Mouse (Mus musculus) layer of hippocampus, adult 2 months (tissue): Measurements from ENCODE around the gene Focad. TPM values are rescaled to one million over a fixed set of nuclear protein-coding genes. Genes with fewer than 3 reads are reported as not detected.
A peak's percentile ranks its signal among the peaks of the same experiment; 100 is the strongest.
"Not testable (repeated sequence)": the region's sequence is repeated elsewhere in the genome, so short reads cannot be mapped to it uniquely, and the experiment has no call there.

Source experiments
- DNase-seq, 2 experiments: peaks; one replicate each; pipeline ENCODE4 v3.0.0; 2022; ENCODE audit warnings: low spot score in 2 of 2
- H3K27ac ChIP-seq: fragments of 200-600 bp; 2 replicates; pipeline ENCODE4 v1.8.1; 2022
- H3K4me3 ChIP-seq: fragments of 200-600 bp; 2 replicates; pipeline ENCODE4 v1.8.1; 2022; ENCODE audit warnings: mild to moderate bottlenecking
- CTCF ChIP-seq: fragments of 200-600 bp; conservative IDR thresholded peaks from 2 replicates; pipeline ENCODE4 v1.8.1; 2022; ENCODE audit warnings: antibody characterized with exemption, mild to moderate bottlenecking, moderate library complexity
- total RNA-seq, 2 experiments: library from RNA; stranded (reverse); gene quantifications; 2 replicates each; pipeline ENCODE4 v1.2.3; 2021

The Focad gene
- total RNA-seq, 2 experiments from 2014 or later = 69.4 to 73.0 TPM

DNA sequence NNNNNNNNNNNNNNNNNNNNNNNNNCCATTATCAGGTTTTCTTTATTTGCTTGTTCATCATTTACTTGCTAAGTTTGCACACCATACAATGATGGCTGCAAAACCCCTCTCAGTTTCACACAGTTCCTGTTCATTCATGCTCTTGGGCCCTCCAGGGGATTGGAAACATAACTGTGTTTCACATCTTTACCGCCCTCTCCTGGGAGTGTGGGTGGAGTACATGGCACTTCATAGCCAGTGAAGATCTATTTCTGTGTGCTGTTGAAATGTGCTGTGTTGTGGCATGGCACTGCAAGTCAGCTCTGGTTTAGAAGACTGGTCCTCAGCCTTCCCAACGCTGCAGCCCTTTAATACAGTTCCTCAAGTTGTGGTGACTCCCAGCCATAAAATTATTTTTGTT is 262.2 kb downstream of the Focad start:
- no peak overlapping the region for H3K27ac ChIP-seq
- no peak overlapping the region for H3K4me3 ChIP-seq
- peak; percentile 70 for TF ChIP-seq CTCF
- no peak for DNase-seq

DNA sequence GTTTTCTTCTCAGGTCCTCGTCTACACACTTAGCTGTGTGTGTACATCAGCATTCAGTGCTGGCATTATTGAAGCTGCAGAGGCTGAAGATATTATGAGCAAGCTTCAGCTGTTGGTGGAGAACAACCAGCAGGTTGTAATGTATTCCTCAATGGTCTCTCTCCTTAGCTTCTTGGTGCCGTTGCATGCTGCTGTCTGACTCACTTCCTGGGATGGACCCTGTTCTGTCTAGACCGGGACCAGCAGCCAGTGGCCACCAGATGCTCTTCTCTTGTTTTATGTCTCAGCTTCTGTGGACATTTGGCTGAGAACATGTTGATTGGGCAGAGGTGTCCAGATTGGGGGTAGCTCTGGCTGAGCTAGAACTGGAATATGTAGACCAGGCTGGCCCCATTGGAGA is 263.0 kb downstream of the Focad start:
- TF ChIP-seq CTCF = no peak
- no peak for DNase-seq
- no peak overlapping the region for H3K27ac ChIP-seq
- H3K4me3 ChIP-seq = no peak overlapping the region

DNA sequence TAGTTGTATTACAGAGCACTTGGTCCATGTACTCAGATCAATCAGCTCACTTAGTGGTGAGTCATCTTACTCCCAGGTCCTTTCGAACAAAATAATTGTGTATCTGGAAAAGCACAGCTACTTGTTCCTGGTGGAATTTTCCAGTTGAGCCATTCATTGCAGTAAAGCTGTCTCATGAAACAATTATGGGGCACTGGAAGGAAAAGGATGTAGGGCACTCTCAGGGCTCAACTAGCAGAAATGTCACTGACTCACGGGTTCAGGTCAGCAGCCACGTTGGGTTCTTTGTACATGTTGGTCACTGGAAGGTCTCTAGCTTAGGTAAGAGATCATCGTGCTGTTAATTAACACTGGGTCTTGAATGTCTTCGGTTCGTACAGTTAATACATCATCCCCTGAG is 275.5 kb downstream of the Focad start:
- no peak for TF ChIP-seq CTCF
- no peak overlapping the region for H3K27ac ChIP-seq
- no peak overlapping the region for H3K4me3 ChIP-seq
- DNase-seq = no peak

DNA sequence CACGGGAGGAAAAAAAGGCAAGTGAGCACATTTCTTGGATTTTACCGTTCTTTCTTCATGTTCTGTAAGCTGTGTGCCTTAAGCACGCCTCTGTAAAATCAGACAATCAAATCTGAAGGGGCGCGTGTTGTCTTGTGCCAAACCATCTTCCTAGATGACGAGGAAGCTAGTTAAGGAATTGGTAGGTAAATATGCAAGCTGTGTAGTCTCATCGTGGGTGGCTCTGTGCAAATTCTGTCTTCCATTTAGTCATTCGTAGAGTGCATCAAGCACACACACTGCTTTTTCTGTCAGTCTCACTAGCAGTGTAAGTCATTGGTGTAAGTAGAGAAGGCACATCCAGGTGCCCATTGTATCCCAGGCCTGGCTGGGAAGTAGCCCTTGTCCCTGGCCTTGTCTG is 276.4 kb downstream of the Focad start:
- peak in 1 of 2 experiments; percentile 33 for DNase-seq
- H3K27ac ChIP-seq = no peak overlapping the region
- no peak for TF ChIP-seq CTCF

DNA sequence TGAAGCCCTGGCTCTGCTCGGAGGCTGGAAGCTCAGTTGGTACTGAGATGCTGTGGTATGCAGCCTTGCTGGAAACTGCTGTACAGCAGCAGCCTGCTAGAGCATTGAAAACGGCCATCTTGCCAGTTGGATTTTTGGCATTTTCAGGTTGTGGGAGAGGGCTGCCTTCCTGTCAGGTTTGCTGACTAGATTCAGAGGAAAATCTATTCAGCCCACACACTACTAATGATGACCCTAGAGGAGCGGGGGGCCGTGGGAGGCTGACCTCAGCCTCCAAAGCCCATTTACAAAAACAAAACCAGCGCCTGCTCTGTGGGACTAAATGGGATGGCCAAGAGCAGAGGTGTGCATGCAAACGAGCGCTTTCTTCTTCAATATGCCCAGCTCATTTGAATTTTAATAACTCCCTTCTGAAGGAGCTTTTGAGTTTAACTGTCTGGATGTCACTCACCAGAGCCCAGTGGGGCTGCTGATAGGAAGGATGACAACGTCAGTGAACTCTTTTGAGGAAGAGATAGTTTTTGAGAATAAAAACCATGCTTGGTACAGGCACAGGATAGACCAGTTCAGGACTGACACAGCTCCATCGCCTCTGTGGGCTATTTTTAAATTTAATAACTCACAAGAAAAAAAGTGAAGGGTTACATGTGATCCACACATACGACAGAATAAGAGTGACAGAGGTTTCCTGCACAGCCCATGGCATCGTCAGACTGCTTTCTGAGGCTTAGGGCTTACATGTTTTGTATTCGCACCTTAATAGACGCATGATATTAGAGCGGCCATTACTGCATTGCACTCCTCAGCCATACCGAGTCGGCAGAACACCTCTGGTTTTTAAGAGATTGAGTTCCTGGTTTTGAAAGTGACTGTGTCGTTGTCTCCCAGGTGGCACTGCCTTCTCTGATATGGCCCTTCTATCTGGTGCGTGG is 278.1 kb downstream of the Focad start:
- DNase-seq = no peak
- TF ChIP-seq CTCF = no peak
- no peak overlapping the region for H3K27ac ChIP-seq
- H3K4me3 ChIP-seq = no peak overlapping the region

More for the DNA sequence above, 276.4 kb downstream of the Focad start:
- no peak overlapping the region for H3K4me3 ChIP-seq

DNA sequence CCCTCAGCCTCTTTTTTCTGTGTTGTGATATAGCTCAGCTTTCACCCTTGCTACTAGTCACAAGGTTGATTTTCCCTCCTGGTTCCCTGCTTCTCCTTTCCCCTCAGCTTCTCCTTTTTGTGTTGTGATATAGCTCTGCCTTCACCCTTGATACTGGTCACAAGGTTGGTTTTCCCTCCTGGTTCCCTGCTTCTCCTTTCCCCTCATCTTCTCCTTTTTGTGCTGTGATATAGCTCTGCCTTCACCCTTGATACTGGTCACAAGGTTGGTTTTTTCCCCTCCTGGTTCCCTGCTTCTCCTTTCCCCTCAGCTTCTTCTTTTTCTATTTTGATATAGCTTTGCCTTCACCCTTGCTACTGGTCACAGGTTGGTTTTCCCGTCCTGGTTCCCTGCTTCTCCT is 295.6 kb downstream of the Focad start:
- no peak for DNase-seq
- TF ChIP-seq CTCF = no peak
- Histone ChIP-seq H3K4me3 (no peak overlapping the region), H3K27ac (no peak overlapping the region)

DNA sequence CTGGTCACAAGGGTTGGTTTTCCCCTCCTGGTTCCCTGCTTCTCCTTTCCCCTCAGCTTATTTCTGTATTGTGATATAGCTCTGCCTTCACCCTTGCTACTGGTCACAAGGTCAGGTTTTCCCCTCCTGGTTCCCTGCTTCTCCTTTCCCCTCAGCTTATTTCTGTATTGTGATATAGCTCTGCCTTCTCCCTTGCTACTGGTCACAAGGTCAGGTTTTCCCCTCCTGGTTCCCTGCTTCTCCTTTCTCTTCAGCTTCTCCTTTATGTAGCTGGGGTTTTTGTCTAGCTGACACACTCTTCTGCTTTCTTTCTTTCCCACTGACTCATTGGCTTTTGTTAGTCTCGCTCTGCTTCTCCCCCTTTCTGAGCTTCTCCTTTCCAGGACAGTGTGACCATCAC is 296.2 kb downstream of the Focad start:
- H3K4me3 ChIP-seq, H3K27ac ChIP-seq, DNase-seq: not testable (repeated sequence)

DNA sequence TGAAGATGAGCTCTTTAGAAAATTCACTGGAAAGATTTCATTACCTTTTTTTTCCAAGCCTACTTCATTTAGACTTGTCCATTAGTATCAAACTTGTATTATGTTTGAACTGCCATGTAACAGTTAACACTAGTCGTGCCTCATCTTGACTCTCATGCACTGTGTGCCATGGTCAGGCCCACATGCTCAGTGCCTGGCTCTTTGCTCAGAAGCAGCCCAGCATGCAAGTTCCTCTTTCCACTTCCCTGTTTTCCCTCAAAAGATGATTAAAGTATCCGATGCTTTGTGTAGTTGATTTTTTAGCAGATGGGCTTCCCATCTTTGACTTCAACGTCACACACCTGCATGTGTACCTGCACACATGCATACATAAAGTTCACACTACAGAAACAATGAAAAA is 301.3 kb downstream of the Focad start:
- no peak for TF ChIP-seq CTCF
- DNase-seq = no peak
- no peak overlapping the region for H3K27ac ChIP-seq
- no peak overlapping the region for H3K4me3 ChIP-seq

DNA sequence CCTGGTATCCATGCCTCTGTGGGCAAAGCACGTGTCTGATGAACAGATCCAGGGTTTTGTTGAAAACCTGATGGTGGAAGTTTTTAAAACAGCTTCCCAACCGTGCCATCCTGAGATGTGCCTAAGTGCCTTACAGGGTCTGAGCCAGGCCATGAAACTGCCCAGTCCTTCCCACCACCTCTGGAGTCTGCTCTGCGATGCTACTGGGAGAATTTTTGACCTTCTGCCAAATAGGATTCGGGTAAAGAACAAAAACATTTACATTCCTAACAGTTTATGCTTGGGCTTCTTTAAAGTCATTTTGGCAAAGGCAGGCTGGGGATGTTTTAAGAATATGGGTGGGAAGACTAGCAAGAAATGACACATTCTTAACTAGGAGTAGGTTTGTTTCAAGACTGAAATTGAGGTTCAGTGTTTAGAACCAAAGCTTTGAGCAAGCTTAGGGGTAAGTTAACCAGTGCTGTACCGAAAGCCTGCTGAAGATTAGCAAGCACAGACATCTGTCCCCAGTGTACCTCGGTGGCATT is 302.6 kb downstream of the Focad start:
- no peak for TF ChIP-seq CTCF

DNA sequence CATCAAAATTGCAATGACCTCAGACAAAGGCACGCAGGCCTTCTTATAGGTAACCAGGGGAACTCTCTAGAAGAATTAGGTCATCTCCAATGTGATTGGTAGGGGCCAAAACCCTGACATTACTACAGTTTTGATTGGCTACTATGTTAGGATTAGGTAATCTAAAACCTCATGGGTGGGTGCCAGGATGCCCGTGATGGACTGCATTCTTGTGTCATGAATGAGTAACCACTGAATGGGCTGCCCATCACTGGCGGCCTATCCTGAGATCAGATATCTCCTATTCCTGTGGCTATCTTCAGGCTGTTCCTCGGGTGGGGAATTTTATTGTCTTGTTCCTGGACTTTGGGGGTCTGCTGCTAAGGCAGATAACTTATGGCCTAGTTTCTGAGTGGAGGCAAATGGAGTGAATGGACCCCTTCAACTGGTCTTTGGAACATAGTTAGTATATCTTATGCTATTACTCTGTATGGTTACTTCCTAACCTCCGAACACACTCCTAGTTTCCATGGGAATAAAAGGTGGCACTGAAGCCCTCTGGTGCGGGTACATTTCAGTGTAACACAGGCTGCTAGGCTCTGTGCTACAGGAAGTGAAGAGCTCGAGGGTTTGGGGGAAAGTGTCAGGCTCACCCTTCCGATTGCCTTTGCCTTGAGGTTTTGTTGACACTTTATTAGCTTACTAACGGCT is 306.0 kb downstream of the Focad start:
- no peak overlapping the region for H3K27ac ChIP-seq
- H3K4me3 ChIP-seq = no peak overlapping the region
- DNase-seq = no peak
- TF ChIP-seq CTCF = no peak

More for the DNA sequence above, 302.6 kb downstream of the Focad start:
- no peak overlapping the region for H3K27ac ChIP-seq
- H3K4me3 ChIP-seq = no peak overlapping the region
- DNase-seq = no peak

DNA sequence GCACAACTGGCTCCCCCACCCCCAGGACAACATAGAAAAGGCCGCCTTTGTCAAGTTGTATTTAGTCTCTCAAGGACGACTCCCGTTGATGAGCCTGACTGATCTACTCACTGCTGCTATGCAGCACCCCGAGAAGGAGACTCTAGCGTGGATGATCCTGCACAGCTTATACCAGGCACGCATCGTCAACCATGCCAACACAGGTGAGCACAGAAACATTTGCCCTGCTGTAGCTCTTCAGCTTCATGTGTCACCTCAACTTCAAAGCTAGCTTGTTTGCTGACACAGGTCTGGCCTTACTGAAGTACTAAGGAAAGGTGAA is 306.5 kb downstream of the Focad start:
- no peak for TF ChIP-seq CTCF
- no peak overlapping the region for H3K4me3 ChIP-seq
- no peak for DNase-seq
- H3K27ac ChIP-seq = no peak overlapping the region

DNA sequence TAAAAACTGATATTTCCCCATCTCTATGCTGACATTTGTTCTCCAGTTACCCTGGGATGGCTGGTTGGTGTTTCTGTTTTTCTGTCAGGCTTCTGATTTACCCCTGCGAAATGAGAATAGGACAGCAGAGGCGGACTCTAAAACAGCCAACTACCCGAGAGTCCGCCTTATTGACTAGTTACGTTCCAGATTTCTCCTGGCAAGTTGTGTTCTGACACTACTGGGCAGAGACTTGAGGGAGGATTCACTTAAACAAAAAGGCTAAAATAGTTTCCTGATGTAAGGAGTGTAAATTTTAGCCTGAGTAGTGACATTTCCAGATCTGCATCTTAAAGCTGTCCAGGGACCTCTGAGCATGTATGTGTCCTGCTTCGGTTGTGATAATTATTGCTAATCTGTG is 308.5 kb downstream of the Focad start:
- TF ChIP-seq CTCF = no peak
- DNase-seq = no peak
- H3K4me3 ChIP-seq = no peak overlapping the region
- H3K27ac ChIP-seq = no peak overlapping the region

DNA sequence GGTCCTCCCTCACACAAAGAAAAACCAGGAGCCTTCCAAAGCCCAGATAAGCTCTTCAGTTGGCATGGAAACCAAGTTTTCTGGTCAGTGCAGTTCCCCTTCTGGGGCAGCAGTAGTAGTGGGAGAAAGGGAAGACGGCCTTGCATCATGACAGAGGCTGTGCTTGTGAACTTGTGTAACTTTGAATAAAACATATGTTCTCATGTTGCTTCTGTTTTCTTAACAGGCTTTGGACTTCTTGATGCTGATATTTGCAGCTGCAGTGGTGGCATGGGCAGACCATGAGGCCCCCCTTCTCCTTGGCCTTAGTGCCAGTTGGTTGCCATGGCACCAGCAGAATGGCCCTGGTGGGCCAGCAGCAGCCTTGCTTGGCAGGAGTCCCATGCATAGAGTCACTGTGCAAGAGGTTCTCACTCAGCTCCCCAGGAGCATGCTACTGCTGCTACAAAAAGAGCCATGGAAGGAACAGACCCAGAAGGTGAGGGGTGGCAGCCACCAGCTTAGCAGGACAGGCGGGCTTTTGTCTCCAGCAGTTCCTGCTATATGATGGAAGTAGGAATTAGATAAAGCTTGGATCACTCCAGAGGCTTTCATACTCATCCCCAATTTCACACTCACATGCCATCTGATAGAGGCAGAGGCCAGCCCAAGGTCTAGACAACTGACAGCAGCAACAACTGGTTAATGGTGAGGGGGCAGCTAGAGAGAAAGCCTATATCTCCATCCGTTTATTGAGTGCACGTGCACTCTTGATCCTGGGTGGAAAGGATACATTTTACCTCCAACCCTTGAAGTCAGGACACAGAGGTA is 312.7 kb downstream of the Focad start:
- peak; percentile 29 to 38 for DNase-seq
- Histone ChIP-seq H3K27ac (no peak overlapping the region), H3K4me3 (no peak overlapping the region)
- TF ChIP-seq CTCF = no peak
